Mouse (Mus musculus) mature B cell (primary cell): ENCODE data around the gene Defb39.

Experiments
- in situ Hi-C: fragments of 300-500 bp; cut with MboI; formaldehyde crosslinking; loops from 2 replicates; pipeline ENCODE4 v1.14.3; 2019

Defb39 gene

GRCm38 (mm10) chr8:19064710-19065109 lies at the start of gene Defb39:
Defb39 (minus strand) TSS chr8:19064810.
- in situ Hi-C loops, result no loop called here

GRCm38 (mm10) chr8:19066013-19066412 lies 1.4 kb upstream of the Defb39 start:
- in situ Hi-C loops, result no loop called here

GRCm38 (mm10) chr8:19062891-19063290 lies 1.7 kb downstream of the Defb39 start:
- in situ Hi-C loops, result no loop called here

GRCm38 (mm10) chr8:19045242-19045641 lies 19.4 kb downstream of the Defb39 start:
- in situ Hi-C loops, result no loop called here

- in situ Hi-C loops, result no loop called here
Observed at GRCm38 (mm10) chr8:19026466-19026865, 38.1 kb downstream of the Defb39 start, which contains the start of gene Defb38. Defb38 (minus strand) TSS chr8:19026566.
